Mouse (Mus musculus) embryonic facial prominence, embryonic 12.5 days (tissue): Measurements from ENCODE around the gene Ifi208. TPM values are rescaled to one million over a fixed set of nuclear protein-coding genes. Genes with fewer than 3 reads are reported as not detected.
"Not testable (repeated sequence)": the region's sequence is repeated elsewhere in the genome, so short reads cannot be mapped to it uniquely, and the experiment has no call there.

Experiments used
- ATAC-seq: fragments of 200-750 bp; cut with Nextera tagmentation; 2 replicates; pipeline ENCODE4 v1.8.0; 2017; ENCODE audit not compliant: insufficient number of reproducible peaks, insufficient read depth, low FRiP score, low TSS enrichment
- H3K27ac ChIP-seq: fragments of 300-500 bp; sonication (generic); 2 replicates; pipeline ENCODE4 v1.5.1; 2016; ENCODE audit warnings: mild to moderate bottlenecking
- H3K27me3 ChIP-seq: fragments of 300-500 bp; sonication (generic); 2 replicates; pipeline ENCODE4 v1.6.1; 2016; ENCODE audit warnings: mild to moderate bottlenecking, moderate library complexity
- H3K36me3 ChIP-seq: fragments of 300-500 bp; sonication (generic); 2 replicates; pipeline ENCODE4 v1.6.1; 2016; ENCODE audit warnings: mild to moderate bottlenecking
- H3K4me1 ChIP-seq: fragments of 300-500 bp; sonication (generic); 2 replicates; pipeline ENCODE4 v1.6.1; 2016
- H3K4me2 ChIP-seq: fragments of 300-500 bp; sonication (generic); replicated peaks from 2 replicates; pipeline ENCODE4 v1.6.1; 2016; ENCODE audit warnings: mild to moderate bottlenecking, moderate library complexity
- H3K4me3 ChIP-seq: fragments of 300-500 bp; sonication (generic); 2 replicates; pipeline ENCODE4 v1.5.1; 2016; ENCODE audit warnings: mild to moderate bottlenecking
- H3K9ac ChIP-seq: fragments of 300-500 bp; sonication (generic); 2 replicates; pipeline ENCODE4 v1.6.1; 2016; ENCODE audit warnings: mild to moderate bottlenecking, moderate library complexity
- H3K9me3 ChIP-seq: fragments of 300-500 bp; sonication (generic); 2 replicates; pipeline ENCODE4 v1.6.1; 2016; ENCODE audit warnings: mild to moderate bottlenecking, moderate library complexity
- WGBS: fragments of 180-500 bp; shearing (Covaris S2); methylation state at CpG from one replicate; pipeline ENCODE4 v1.1.7; 2016; 5-methylcytosine and 5-hydroxymethylcytosine counted together
- polyA plus RNA-seq: library from polyadenylated mRNA; unstranded; fragments of >200 nt; fragmentation: Nextera tagmentation; extraction: Ambion mirVana; gene quantifications from 2 replicates; pipeline ENCODE4 v1.2.1, GENCODE M21; 2016

The Ifi208 gene
- polyA plus RNA-seq: not detected in 2 replicates

DNA sequence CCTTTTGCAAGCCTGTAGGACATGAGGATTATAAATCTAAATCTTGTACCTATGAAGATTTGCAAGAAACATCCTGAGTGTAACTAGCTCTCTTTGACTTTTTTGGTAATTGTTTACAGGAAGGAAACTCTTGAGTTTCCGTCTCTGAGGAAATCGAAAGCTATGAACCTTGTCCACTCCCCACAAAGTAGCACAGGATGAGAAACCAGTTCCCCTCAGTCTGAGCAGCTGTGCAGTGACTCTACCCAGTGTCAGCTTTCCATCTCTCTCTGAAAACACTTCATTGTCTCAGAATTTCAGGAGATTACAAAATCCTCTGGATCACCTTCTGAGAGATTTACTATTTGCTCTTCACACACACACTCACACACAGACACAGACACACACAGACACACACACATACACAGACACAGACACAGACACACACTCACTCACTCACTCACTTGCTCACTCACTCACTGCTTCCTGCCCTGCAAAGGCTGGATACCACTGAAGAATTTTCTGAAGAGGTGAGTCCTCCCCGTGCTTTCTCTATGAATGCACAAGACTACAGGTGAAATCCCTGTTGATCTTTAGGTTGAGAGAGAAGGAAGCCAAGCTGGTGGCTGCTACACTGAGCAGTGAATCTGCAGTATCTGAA, at the start of gene Ifi208:
Gene Ifi208, plus strand, starts transcription at position 218 of the 640 bp plus-strand sequence.
- not testable (repeated sequence) for H3K4me2 ChIP-seq, H3K4me3 ChIP-seq, H3K27me3 ChIP-seq, H3K4me1 ChIP-seq, H3K9ac ChIP-seq, H3K27ac ChIP-seq, H3K9me3 ChIP-seq, ATAC-seq, H3K36me3 ChIP-seq
- 39% methylated on average over 3 of the region's 3 CpGs for WGBS

DNA sequence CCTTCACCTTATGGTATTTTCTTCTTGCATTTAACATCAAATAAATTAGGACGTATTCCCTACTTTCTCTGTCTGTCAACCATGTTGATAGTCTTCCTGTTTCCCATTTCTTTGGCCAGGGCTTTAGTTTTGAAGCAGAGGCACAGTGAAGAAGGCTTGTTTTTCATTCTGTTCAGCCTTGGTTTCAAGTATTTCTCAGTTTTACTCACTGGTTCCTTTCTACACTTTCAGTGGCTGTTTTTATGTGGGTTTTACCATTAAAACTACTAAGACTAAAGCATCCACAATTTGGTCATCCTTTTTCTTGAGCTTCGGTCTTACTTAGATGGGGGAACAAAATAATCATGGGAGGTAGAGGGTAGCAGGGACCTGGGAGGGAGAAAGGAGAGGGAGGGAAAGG, 49.4 kb upstream of the Ifi208 start:
- H3K27me3 ChIP-seq: no peaks in the 10 kb centered on the region
- 83% methylated on average over 2 of the region's 2 CpGs for WGBS
- H3K27ac ChIP-seq: no peak overlapping the region
- no peak overlapping the region for H3K4me3 ChIP-seq
- H3K4me1 ChIP-seq: no peaks in the 10 kb centered on the region
- H3K9ac ChIP-seq: no peak overlapping the region
- no peaks in the 10 kb centered on the region for H3K36me3 ChIP-seq
- no peak overlapping the region for H3K4me2 ChIP-seq
- no peak for ATAC-seq
- H3K9me3 ChIP-seq: no peaks in the 10 kb centered on the region

DNA sequence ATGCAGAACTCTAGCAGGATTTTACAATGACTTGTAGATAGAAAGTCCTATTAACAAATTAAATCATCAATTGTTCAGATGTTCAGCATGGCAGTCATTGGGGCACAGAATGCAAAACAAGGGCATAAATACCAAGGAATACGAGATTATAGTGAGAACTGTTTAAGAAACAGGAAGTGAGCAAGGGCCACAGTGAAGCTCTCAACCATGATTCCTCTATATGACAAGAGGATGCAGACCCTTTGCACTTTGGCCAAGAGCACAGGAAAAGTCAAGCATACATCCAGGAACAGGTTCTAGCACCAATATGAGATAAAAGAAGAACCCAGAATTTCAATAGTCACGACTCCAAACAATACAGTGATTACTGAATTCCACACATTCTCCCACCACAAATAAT, 46.8 kb upstream of the Ifi208 start:
- Histone ChIP-seq H3K4me3 (no peak overlapping the region), H3K4me1 (no peaks in the 10 kb centered on the region), H3K9ac (no peak overlapping the region), H3K9me3 (no peaks in the 10 kb centered on the region), H3K27me3 (no peaks in the 10 kb centered on the region), H3K4me2 (no peak overlapping the region), H3K36me3 (no peaks in the 10 kb centered on the region), H3K27ac (no peak overlapping the region)
- 87% methylated on average over 2 of the region's 2 CpGs for WGBS
- ATAC-seq: no peak

DNA sequence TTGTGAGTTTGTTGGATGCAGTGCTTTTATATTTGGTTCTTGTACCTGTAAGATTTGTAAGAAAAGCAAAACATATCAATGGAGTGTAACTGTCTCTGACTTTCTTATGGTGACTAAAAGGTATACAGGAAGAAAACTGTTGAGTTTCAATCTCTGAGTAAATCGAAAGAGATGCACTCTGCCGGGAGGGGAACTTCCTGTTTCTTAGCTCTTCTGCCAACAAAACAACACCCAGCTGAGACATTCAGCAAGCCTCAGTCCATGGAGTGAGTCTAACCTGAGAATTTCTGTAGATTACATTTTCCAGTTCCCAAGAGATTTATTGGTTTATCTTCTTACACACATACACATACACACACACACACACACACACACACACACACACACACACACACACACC, 42.9 kb upstream of the Ifi208 start, which contains the start of gene Ifi209:
Gene Ifi209, plus strand, starts transcription at position 296 of the 400 bp plus-strand sequence.
- H3K9ac ChIP-seq, H3K4me1 ChIP-seq, ATAC-seq, H3K27me3 ChIP-seq, H3K36me3 ChIP-seq, H3K4me3 ChIP-seq, H3K4me2 ChIP-seq, H3K27ac ChIP-seq, H3K9me3 ChIP-seq: not testable (repeated sequence)
- 77% methylated on average over 2 of the region's 2 CpGs for WGBS

DNA sequence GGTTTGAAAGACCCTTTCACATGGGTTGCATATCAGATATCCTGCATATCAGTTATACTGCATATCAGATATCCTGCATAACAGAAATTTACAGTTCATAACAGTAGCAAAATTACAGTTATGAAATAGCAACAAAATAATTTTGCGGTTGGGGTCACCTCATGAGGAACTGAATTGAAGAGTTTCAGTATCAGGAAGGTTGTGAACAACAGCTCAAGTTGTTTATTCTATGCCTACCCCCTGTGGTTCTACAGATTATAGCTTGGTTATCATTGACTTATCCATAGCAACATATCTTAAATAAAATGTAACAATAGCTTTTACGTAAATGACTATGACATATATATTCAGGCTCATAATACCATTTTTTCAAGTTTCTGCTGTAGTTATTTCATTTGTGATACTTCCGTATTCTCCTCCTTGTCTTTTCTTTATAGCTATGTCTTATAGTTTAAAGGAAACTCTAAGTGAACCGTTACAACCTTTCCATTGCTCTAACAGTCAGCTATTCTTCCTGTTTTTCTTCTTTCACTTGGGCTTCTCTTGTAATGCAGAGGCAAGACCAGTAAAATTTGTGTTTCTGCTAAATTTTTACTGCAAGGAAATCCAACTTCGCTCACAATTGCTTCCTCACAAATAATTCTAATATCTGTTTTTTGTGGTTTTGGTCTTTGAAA, 39.4 kb upstream of the Ifi208 start:
- whole genome bisulfite sequencing: 87% methylated on average over 5 of the region's 5 CpGs
- no peaks in the 10 kb centered on the region for H3K27me3 ChIP-seq
- no peak for ATAC-seq

DNA sequence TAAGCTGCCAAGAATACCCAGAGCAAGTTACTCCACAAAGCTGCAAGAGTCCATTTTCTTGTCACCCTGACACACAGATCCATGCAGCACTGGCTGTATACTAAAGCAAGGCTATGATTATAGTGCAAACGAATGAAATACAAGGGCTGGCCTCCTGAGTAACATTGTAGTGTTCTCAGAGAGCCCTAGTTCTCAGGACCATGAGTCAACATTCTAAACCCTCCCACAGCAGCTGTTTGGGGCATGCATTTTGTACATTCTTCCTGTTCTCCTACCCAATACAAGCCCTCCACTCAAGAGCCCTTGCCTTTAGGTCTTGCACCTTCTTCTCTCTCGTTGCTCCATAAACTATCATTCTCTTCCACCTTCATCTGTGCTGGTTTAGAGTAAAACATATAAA, 28.1 kb upstream of the Ifi208 start:
- Histone ChIP-seq H3K36me3 (no peaks in the 10 kb centered on the region), H3K27ac (no peak overlapping the region), H3K4me1 (no peaks in the 10 kb centered on the region), H3K27me3 (no peaks in the 10 kb centered on the region), H3K9me3 (no peaks in the 10 kb centered on the region), H3K4me2 (no peak overlapping the region), H3K4me3 (no peak overlapping the region), H3K9ac (no peak overlapping the region)
- WGBS: 76% methylated on average over 2 of the region's 2 CpGs
- no peak for ATAC-seq

More for the DNA sequence above, 39.4 kb upstream of the Ifi208 start:
- no peaks in the 10 kb centered on the region for H3K4me1 ChIP-seq
- H3K9ac ChIP-seq: no peak overlapping the region
- no peaks in the 10 kb centered on the region for H3K36me3 ChIP-seq
- H3K9me3 ChIP-seq: no peaks in the 10 kb centered on the region
- no peak overlapping the region for H3K4me3 ChIP-seq
- H3K4me2 ChIP-seq: no peak overlapping the region
- no peak overlapping the region for H3K27ac ChIP-seq

DNA sequence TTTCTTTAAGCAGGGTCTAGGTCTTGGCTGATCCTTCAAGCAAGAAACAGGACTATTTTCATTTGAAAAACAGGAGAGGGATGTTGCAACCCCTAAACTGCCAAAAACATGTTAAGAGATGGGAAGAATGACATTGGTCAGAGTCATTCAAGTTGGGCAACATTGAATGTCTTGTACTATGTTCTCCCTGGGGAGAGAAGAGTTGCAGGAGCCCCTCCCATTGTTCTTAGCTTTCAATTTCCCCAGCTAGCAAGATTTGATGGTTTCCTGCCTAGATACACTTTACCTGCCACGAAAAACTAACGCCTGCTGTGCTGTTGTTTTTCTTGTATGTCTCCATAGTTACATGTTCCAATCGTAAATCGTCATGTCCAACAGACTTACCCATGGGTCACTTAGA, 15.5 kb upstream of the Ifi208 start:
- no peak for ATAC-seq
- no peak overlapping the region for H3K9ac ChIP-seq
- H3K9me3 ChIP-seq: no peaks in the 10 kb centered on the region
- 86% methylated on average over 4 of the region's 4 CpGs for WGBS
- no peak overlapping the region for H3K4me3 ChIP-seq
- no peaks in the 10 kb centered on the region for H3K27me3 ChIP-seq
- no peak overlapping the region for H3K27ac ChIP-seq
- no peaks in the 10 kb centered on the region for H3K4me1 ChIP-seq
- no peaks in the 10 kb centered on the region for H3K36me3 ChIP-seq
- H3K4me2 ChIP-seq: no peak overlapping the region

DNA sequence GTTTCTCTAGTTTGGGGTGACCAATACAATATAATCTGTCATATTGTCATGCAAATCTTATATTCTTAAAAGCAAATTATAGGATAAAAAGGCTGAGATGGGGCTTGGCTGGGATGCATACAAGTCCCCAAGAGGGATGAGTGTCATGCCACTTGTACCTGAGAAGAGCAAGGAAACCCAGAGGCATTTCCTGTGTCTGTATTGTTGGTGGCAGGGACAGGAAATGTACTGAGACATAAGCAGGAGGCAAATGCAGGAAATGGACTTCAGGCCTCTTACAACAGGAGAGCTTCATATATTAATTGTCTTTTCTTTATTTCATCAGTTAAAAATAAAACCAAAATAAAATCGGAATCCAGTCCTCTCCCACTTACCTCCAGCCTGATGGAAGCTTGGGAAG, 5.1 kb downstream of the Ifi208 start:
- not testable (repeated sequence) for H3K4me3 ChIP-seq, H3K4me1 ChIP-seq, H3K4me2 ChIP-seq, H3K36me3 ChIP-seq, H3K9me3 ChIP-seq, ATAC-seq, H3K27ac ChIP-seq, H3K27me3 ChIP-seq, H3K9ac ChIP-seq
- 87% methylated on average over 1 of the region's 1 CpGs for WGBS

DNA sequence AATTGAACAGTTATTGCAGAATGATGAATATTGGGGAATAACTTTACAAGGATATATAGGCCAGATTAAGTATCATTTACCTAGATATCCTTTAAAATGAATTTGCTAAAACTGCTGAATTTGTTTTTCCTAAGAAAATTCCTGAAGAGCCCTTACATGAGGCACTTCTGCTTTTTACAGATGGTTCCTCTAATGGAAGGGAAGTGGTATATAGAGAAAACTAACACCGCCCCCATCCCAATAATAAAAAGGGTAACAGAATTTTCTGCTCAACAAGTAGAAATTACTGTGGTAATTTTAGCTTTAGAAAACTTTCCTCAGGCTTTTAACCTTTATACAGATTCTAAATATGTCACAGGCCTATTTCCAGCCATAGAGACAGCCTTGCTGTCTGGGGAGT, 20.8 kb downstream of the Ifi208 start:
- Histone ChIP-seq H3K9ac (no peak overlapping the region), H3K36me3 (no peaks in the 10 kb centered on the region), H3K4me1 (no peaks in the 10 kb centered on the region), H3K9me3 (no peaks in the 10 kb centered on the region), H3K4me3 (no peak overlapping the region), H3K27me3 (no peaks in the 10 kb centered on the region), H3K27ac (no peak overlapping the region), H3K4me2 (no peak overlapping the region)
- ATAC-seq: no peak
- 83% methylated on average over 1 of the region's 1 CpGs for whole genome bisulfite sequencing

DNA sequence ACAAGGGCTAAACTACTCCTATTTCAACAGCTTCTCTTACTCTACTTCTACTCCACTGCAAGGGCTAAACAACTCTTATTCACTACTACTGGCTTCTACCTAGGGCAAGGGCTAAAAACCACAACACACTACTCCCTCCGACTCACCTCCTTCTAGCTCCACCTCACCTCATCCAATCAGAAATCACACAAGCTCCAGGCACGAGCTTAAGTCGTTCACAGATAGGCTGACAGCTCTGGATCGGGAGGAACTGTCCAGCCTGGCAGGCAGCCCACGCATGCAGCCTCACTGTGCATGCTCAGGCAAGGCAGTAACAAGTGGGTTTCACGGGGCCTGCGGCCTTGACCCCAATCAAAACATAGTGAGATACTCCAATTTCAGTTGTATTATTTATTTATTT, 59.7 kb downstream of the Ifi208 start:
- H3K9ac ChIP-seq: no peak overlapping the region
- H3K4me1 ChIP-seq: no peaks in the 10 kb centered on the region
- no peak for ATAC-seq
- H3K9me3 ChIP-seq: no peaks in the 10 kb centered on the region
- H3K27me3 ChIP-seq: no peaks in the 10 kb centered on the region
- no peak overlapping the region for H3K4me3 ChIP-seq
- no peaks in the 10 kb centered on the region for H3K36me3 ChIP-seq
- WGBS: 26% methylated on average over 7 of the region's 7 CpGs
- no peak overlapping the region for H3K27ac ChIP-seq
- H3K4me2 ChIP-seq: no peak overlapping the region

DNA sequence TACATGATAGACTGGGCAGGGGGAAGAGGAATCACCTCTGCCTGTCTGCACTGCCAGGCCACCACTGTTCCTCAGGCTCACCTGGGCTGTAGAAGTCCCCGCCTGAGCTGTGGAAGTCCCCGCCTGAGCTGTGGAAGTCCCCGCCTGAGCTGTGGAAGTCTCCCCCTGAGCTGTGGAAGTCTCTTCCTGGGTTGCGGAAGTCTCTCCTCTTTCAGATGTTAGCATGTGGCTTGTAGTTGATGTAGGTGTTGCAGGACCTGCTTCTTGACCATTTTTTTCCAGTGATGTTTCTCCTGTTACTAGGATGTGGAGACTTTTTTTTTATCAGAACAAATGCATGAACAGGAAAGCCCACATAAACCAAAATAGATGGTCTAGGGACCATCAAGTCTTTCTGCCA, 61.5 kb downstream of the Ifi208 start:
- H3K4me2 ChIP-seq, ATAC-seq, H3K4me1 ChIP-seq, H3K9me3 ChIP-seq, H3K36me3 ChIP-seq, H3K27ac ChIP-seq, H3K4me3 ChIP-seq, H3K27me3 ChIP-seq, H3K9ac ChIP-seq: not testable (repeated sequence)
- WGBS: 72% methylated on average over 4 of the region's 4 CpGs

DNA sequence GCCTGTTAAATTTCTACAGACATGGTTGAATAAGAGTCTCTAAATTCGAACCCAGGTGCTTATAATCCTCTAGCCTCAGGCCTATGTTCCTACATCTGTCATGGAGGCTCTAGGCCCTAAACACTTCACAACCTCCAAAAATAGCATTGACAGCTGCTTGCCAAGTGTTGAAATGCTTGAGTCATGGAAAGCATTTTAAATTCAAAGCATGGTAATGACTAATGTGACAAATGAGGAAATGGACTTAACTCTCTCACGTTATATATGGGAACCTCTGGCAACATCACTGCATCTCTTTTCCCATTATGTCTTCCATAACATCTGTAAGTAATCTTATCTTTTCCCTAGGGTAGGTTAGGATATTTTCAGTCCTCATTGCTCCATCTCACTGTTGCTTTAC, 63.5 kb downstream of the Ifi208 start:
- no peak overlapping the region for H3K4me2 ChIP-seq

More for the DNA sequence above, 63.5 kb downstream of the Ifi208 start:
- Histone ChIP-seq H3K9ac (no peak overlapping the region), H3K9me3 (no peaks in the 10 kb centered on the region), H3K4me1 (no peaks in the 10 kb centered on the region), H3K4me3 (no peak overlapping the region), H3K27ac (no peak overlapping the region), H3K36me3 (no peaks in the 10 kb centered on the region), H3K27me3 (no peaks in the 10 kb centered on the region)
- 57% methylated on average over 2 of the region's 2 CpGs for WGBS
- no peak for ATAC-seq
